Mouse (Mus musculus) liver (tissue): ENCODE measurements around the gene Pde4dip.
A peak's percentile ranks its signal among the peaks of the same experiment; 100 is the strongest.

ENCODE experiments used
- DNase-seq: peaks from one replicate; pipeline ENCODE4 v3.0.0-alpha.2; 2020; ENCODE audit warnings: mixed read lengths

Pde4dip gene

GRCm38 (mm10) chr3:97844163-97844820 is 44.2 kb downstream of the Pde4dip start:
- DNase-seq, result no peak

GRCm38 (mm10) chr3:97842641-97843040 is 45.9 kb downstream of the Pde4dip start:
- DNase-seq, result no peak

GRCm38 (mm10) chr3:97840439-97840838 is 48.1 kb downstream of the Pde4dip start:
- no peak for DNase-seq

- no peak for DNase-seq
These were observed 52.6 kb downstream of the Pde4dip start for GRCm38 (mm10) chr3:97835888-97836287.

GRCm38 (mm10) chr3:97834625-97835024 is 53.9 kb downstream of the Pde4dip start:
- DNase-seq, result no peak

- DNase-seq, result no peak
These were observed 56.8 kb downstream of the Pde4dip start for GRCm38 (mm10) chr3:97831564-97832320.

GRCm38 (mm10) chr3:97830622-97831021 is 57.9 kb downstream of the Pde4dip start:
- no peak for DNase-seq

GRCm38 (mm10) chr3:97830122-97830521 is 58.4 kb downstream of the Pde4dip start:
- DNase-seq, result no peak

- DNase-seq, result no peak
These were observed 60.2 kb downstream of the Pde4dip start for GRCm38 (mm10) chr3:97828286-97828685.

- DNase-seq, result no peak
These were observed 63.3 kb downstream of the Pde4dip start for GRCm38 (mm10) chr3:97825246-97825645.

GRCm38 (mm10) chr3:97824744-97825143 is 63.8 kb downstream of the Pde4dip start:
- DNase-seq, result no peak

- DNase-seq, result peak; percentile 30
These were observed 64.3 kb downstream of the Pde4dip start for GRCm38 (mm10) chr3:97824011-97824711.

GRCm38 (mm10) chr3:97823438-97823837 is 65.1 kb downstream of the Pde4dip start:
- no peak for DNase-seq

GRCm38 (mm10) chr3:97819050-97819449 is 69.5 kb downstream of the Pde4dip start:
- DNase-seq, result no peak

GRCm38 (mm10) chr3:97818383-97818982 is 70.0 kb downstream of the Pde4dip start:
- DNase-seq, result no peak

- no peak for DNase-seq
These were observed 76.7 kb downstream of the Pde4dip start for GRCm38 (mm10) chr3:97811651-97812399.

GRCm38 (mm10) chr3:97811158-97811557 is 77.3 kb downstream of the Pde4dip start:
- no peak for DNase-seq

- no peak for DNase-seq
These were observed 78.2 kb downstream of the Pde4dip start for GRCm38 (mm10) chr3:97810334-97810733.

GRCm38 (mm10) chr3:97805559-97805958 is 82.9 kb downstream of the Pde4dip start:
- DNase-seq, result no peak

GRCm38 (mm10) chr3:97803675-97804074 is 84.8 kb downstream of the Pde4dip start:
- no peak for DNase-seq

GRCm38 (mm10) chr3:97802927-97803326 is 85.6 kb downstream of the Pde4dip start:
- no peak for DNase-seq

- no peak for DNase-seq
These were observed 86.2 kb downstream of the Pde4dip start for GRCm38 (mm10) chr3:97802297-97802696.
